Mouse (Mus musculus) forebrain, postnatal 0 days (tissue): ENCODE data around the gene Myh10. TPM values are rescaled to one million over a fixed set of nuclear protein-coding genes. Genes with fewer than 3 reads are reported as not detected.

Source experiments
- ATAC-seq: fragments of 200-750 bp; cut with Nextera tagmentation; 2 replicates; pipeline ENCODE4 v1.8.0; 2017; ENCODE audit warnings: mild to moderate bottlenecking, moderate library complexity
- DNase-seq: peaks from one replicate; pipeline ENCODE4 v3.0.0-alpha.2; 2015
- H3K27ac ChIP-seq: fragments of 300-500 bp; sonication (generic); 2 replicates; pipeline ENCODE4 v1.5.1; 2014; ENCODE audit warnings: low read depth, mild to moderate bottlenecking, antibody characterized with exemption, low read length, moderate library complexity, mixed read lengths
- H3K27me3 ChIP-seq: fragments of 300-500 bp; sonication (generic); 2 replicates; pipeline ENCODE4 v1.6.1; 2014; ENCODE audit warnings: mild to moderate bottlenecking, low read length, mixed read lengths; ENCODE audit not compliant: insufficient read depth
- H3K36me3 ChIP-seq: fragments of 300-500 bp; sonication (generic); 2 replicates; pipeline ENCODE4 v1.6.1; 2014; ENCODE audit warnings: mild to moderate bottlenecking, moderate library complexity; ENCODE audit not compliant: insufficient read depth
- H3K4me1 ChIP-seq: fragments of 300-500 bp; sonication (generic); 2 replicates; pipeline ENCODE4 v1.6.1; 2014; ENCODE audit warnings: antibody characterized with exemption; ENCODE audit not compliant: insufficient read depth
- H3K4me2 ChIP-seq: fragments of 300-500 bp; sonication (generic); 2 replicates; pipeline ENCODE4 v1.6.1; 2014; ENCODE audit warnings: low read depth, mild to moderate bottlenecking, moderate library complexity
- H3K4me3 ChIP-seq: fragments of 300-500 bp; sonication (generic); 2 replicates; pipeline ENCODE4 v1.5.1; 2014; ENCODE audit warnings: low read depth, low read length, mixed read lengths
- H3K9ac ChIP-seq: fragments of 300-500 bp; sonication (generic); 2 replicates; pipeline ENCODE4 v1.6.1; 2014; ENCODE audit warnings: mild to moderate bottlenecking
- H3K9me3 ChIP-seq: fragments of 300-500 bp; sonication (generic); 2 replicates; pipeline ENCODE4 v1.6.1; 2016; ENCODE audit warnings: low read length
- CTCF ChIP-seq: sonication (generic); IDR thresholded peaks from 2 replicates; pipeline ENCODE4 v1.5.1; 2016; ENCODE audit warnings: antibody characterized with exemption, control low read depth, low read depth
- WGBS: fragments of 180-500 bp; shearing (Covaris S2); extraction: QIAGEN DNeasy Blood & Tissue Kit; methylation state at CpG from one replicate; pipeline ENCODE4 v1.1.7; 2014; 5-methylcytosine and 5-hydroxymethylcytosine counted together
- polyA plus RNA-seq: library from polyadenylated mRNA; unstranded; fragments of >200 nt; fragmentation: Nextera tagmentation; extraction: Ambion mirVana; gene quantifications from 2 replicates; pipeline ENCODE4 v1.2.1, GENCODE M21; 2015
- total RNA-seq: library from RNA; depleted of rRNA; stranded (reverse); fragments of >200 nt; gene quantifications from 2 replicates; pipeline ENCODE4 v1.2.3, GENCODE M21; 2014; rRNA removed

Myh10 gene
- total and polyA plus RNA-seq, 2 experiments from 2014 or later, result 68.0 to 183 TPM

GRCm38 (mm10) chr11:68857329-68857728 is 166.0 kb downstream of the Myh10 start:
- ATAC-seq (no peak), DNase-seq (no peak)
- Histone ChIP-seq H3K27me3 (no peaks in the 10 kb centered on the region), H3K9ac (no peak overlapping the region), H3K9me3 (no peaks in the 10 kb centered on the region), H3K36me3 (no peaks in the 10 kb centered on the region), H3K4me2 (no peak overlapping the region), H3K4me3 (no peak overlapping the region), H3K27ac (no peak overlapping the region), H3K4me1 (peaks cover 5% of the 10 kb centered on the region)
- WGBS, result 87% methylated on average over 3 of the region's 3 CpGs
- no peak for TF ChIP-seq CTCF

GRCm38 (mm10) chr11:68859943-68860593 is 168.7 kb downstream of the Myh10 start:
- DNase-seq, result no peak
- WGBS, result 89% methylated on average over 8 of the region's 8 CpGs
- no peak for TF ChIP-seq CTCF
- no peak overlapping the region for H3K4me3 ChIP-seq
- H3K27me3 ChIP-seq, result no peaks in the 10 kb centered on the region
- no peak overlapping the region for H3K9ac ChIP-seq
- H3K4me1 ChIP-seq, result no peaks in the 10 kb centered on the region
- no peak overlapping the region for H3K27ac ChIP-seq
- ATAC-seq, result no peak
- H3K36me3 ChIP-seq, result no peaks in the 10 kb centered on the region
- no peaks in the 10 kb centered on the region for H3K9me3 ChIP-seq
- no peak overlapping the region for H3K4me2 ChIP-seq

GRCm38 (mm10) chr11:68862260-68862659 is 170.9 kb downstream of the Myh10 start:
- no peak for TF ChIP-seq CTCF
- no peaks in the 10 kb centered on the region for H3K9me3 ChIP-seq
- no peaks in the 10 kb centered on the region for H3K27me3 ChIP-seq
- no peak overlapping the region for H3K27ac ChIP-seq
- 75% methylated on average over 2 of the region's 2 CpGs for WGBS
- no peaks in the 10 kb centered on the region for H3K36me3 ChIP-seq
- no peak overlapping the region for H3K4me2 ChIP-seq
- DNase-seq (no peak), ATAC-seq (no peak)
- no peak overlapping the region for H3K4me3 ChIP-seq
- H3K9ac ChIP-seq, result no peak overlapping the region
- no peaks in the 10 kb centered on the region for H3K4me1 ChIP-seq

GRCm38 (mm10) chr11:68863631-68864091 is 172.3 kb downstream of the Myh10 start:
- Histone ChIP-seq H3K4me1 (no peaks in the 10 kb centered on the region), H3K27me3 (no peaks in the 10 kb centered on the region), H3K9me3 (no peaks in the 10 kb centered on the region), H3K36me3 (no peaks in the 10 kb centered on the region), H3K4me3 (no peak overlapping the region), H3K4me2 (no peak overlapping the region), H3K9ac (no peak overlapping the region), H3K27ac (no peak overlapping the region)
- 86% methylated on average over 4 of the region's 4 CpGs for WGBS
- no peak for TF ChIP-seq CTCF
- ATAC-seq (no peak), DNase-seq (no peak)

- ATAC-seq, result no peak
- H3K4me3 ChIP-seq, result no peak overlapping the region
- TF ChIP-seq CTCF, result no peak
- no peak for DNase-seq
- H3K9ac ChIP-seq, result no peak overlapping the region
- H3K27ac ChIP-seq, result no peak overlapping the region
- H3K9me3 ChIP-seq, result no peaks in the 10 kb centered on the region
- no peaks in the 10 kb centered on the region for H3K4me1 ChIP-seq
- 56% methylated on average over 9 of the region's 9 CpGs for WGBS
- H3K36me3 ChIP-seq, result no peaks in the 10 kb centered on the region
- no peak overlapping the region for H3K4me2 ChIP-seq
- H3K27me3 ChIP-seq, result no peaks in the 10 kb centered on the region
Observed at GRCm38 (mm10) chr11:68864544-68865189, 173.3 kb downstream of the Myh10 start.

Other genes with a start within 250 kb of the Myh10 start
- 1.5 and 2.0 TPM in 2 replicates for gene Pik3r6, start 188.5 kb upstream of the Myh10 start, total RNA-seq
- gene Pik3r6, start 188.5 kb upstream of the Myh10 start, polyA plus RNA-seq, result 0.92 and 1.8 TPM in 2 replicates
- gene Mfsd6l, start 135.4 kb upstream of the Myh10 start, total RNA-seq, result 0.15 and 0.24 TPM in 2 replicates
- gene Mfsd6l, start 135.4 kb upstream of the Myh10 start, polyA plus RNA-seq, result 0.15 and 0.25 TPM in 2 replicates
- 0.46 and 1.3 TPM in 2 replicates for gene Ccdc42, start 104.5 kb upstream of the Myh10 start, total RNA-seq
- 0.43 and 0.85 TPM in 2 replicates for gene Ccdc42, start 104.5 kb upstream of the Myh10 start, polyA plus RNA-seq
- gene Ndel1, start 180.3 kb downstream of the Myh10 start, total RNA-seq, result 87.7 and 91.7 TPM in 2 replicates
- gene Ndel1, start 180.3 kb downstream of the Myh10 start, polyA plus RNA-seq, result 111 and 113 TPM in 2 replicates
- 0.24 TPM in 1 of 2 replicates, not detected in the other for gene Rnf222, start 197.0 kb downstream of the Myh10 start, total RNA-seq
- not detected in 2 replicates for gene Rnf222, start 197.0 kb downstream of the Myh10 start, polyA plus RNA-seq
- gene Rpl26, start 210.0 kb downstream of the Myh10 start, total RNA-seq, result 1,229 and 1,850 TPM in 2 replicates
- 585 and 820 TPM in 2 replicates for gene Rpl26, start 210.0 kb downstream of the Myh10 start, polyA plus RNA-seq
- gene Odf4, start 235.5 kb downstream of the Myh10 start, total RNA-seq, result 0.77 and 2.0 TPM in 2 replicates
- 0.42 TPM in 1 of 2 replicates, not detected in the other for gene Odf4, start 235.5 kb downstream of the Myh10 start, polyA plus RNA-seq